Mouse (Mus musculus) CH12.LX (cell line): ENCODE measurements around the gene Intu. TPM values are rescaled to one million over a fixed set of nuclear protein-coding genes. Genes with fewer than 3 reads are reported as not detected.

ENCODE experiments used
- DNase-seq: peaks from one replicate; pipeline ENCODE4 v3.0.0-alpha.2; 2013; ENCODE audit errors: extremely low read depth
- H3K27ac ChIP-seq: 2 replicates; pipeline ENCODE4 v1.5.1; 2012; ENCODE audit warnings: low read depth, mild to moderate bottlenecking, control low read depth, moderate library complexity; ENCODE audit not compliant: insufficient read depth
- H3K27me3 ChIP-seq: replicated peaks from 2 replicates; pipeline ENCODE3; 2012; ENCODE audit warnings: inconsistent platforms
- H3K36me3 ChIP-seq, 2 experiments: replicated peaks in 1 of 2; 2 replicates each; pipeline versions ENCODE3 to v1.6.1; 2012; ENCODE audit warnings: inconsistent platforms in 1 of 2, low read length in 1 of 2, mild to moderate bottlenecking in 1 of 2, mixed read lengths in 1 of 2, moderate library complexity in 1 of 2; ENCODE audit not compliant: control insufficient read depth in 1 of 2, insufficient read depth in 1 of 2
- H3K4me1 ChIP-seq, 2 experiments: 2 replicates each; pipeline ENCODE4 v1.6.1; 2012; ENCODE audit warnings: inconsistent platforms in 1 of 2, moderate library complexity in 1 of 2; ENCODE audit not compliant: insufficient read depth in 2 of 2, control insufficient read depth in 1 of 2
- H3K4me2 ChIP-seq: 2 replicates; pipeline ENCODE4 v1.6.1; 2012; ENCODE audit warnings: low read depth, mild to moderate bottlenecking, control low read depth; ENCODE audit not compliant: poor library complexity, insufficient read depth, severe bottlenecking
- H3K4me3 ChIP-seq, 3 experiments: fragments of 150-350 bp in 1 of 3; sonication (generic) in 1 of 3; replicated peaks in 1 of 3; 2 replicates each; pipeline versions ENCODE3 to v1.5.1; 2011 to 2012; ENCODE audit warnings: low read depth in 2 of 3, low read length in 2 of 3, mild to moderate bottlenecking in 2 of 3, moderate library complexity in 2 of 3, control low read depth in 1 of 3, improper control_type of control experiment in 1 of 3, inconsistent platforms in 1 of 3, mixed read lengths in 1 of 3; ENCODE audit not compliant: poor library complexity in 1 of 3
- H3K79me2 ChIP-seq: replicated peaks from 2 replicates; pipeline ENCODE4 v1.6.1; 2012; ENCODE audit warnings: mild to moderate bottlenecking, moderate library complexity; ENCODE audit not compliant: control insufficient read depth, poor library complexity, insufficient read depth, severe bottlenecking; ENCODE audit errors: extremely low read depth
- H3K9ac ChIP-seq: 2 replicates; pipeline ENCODE4 v1.6.1; 2012; ENCODE audit warnings: low read depth, mild to moderate bottlenecking, control low read depth, moderate library complexity; ENCODE audit not compliant: insufficient read depth
- H3K9me3 ChIP-seq: replicated peaks from 2 replicates; pipeline ENCODE3; 2012; ENCODE audit warnings: low read length, inconsistent platforms, mixed read lengths
- BHLHE40 ChIP-seq: IDR thresholded peaks from 2 replicates; pipeline ENCODE4 v1.6.1; 2011; ENCODE audit warnings: mild to moderate bottlenecking, low read depth, low read length, improper control_type of control experiment
- CHD2 ChIP-seq: IDR thresholded peaks from 2 replicates; pipeline ENCODE4 v1.6.1; 2011; ENCODE audit warnings: low read length, improper control_type of control experiment
- E2F4 ChIP-seq: IDR thresholded peaks from 2 replicates; pipeline ENCODE4 v1.6.1; 2011; ENCODE audit warnings: low read depth, low read length, improper control_type of control experiment; ENCODE audit not compliant: insufficient replicate concordance
- EP300 ChIP-seq: IDR thresholded peaks from 2 replicates; pipeline ENCODE4 v1.6.1; 2011; ENCODE audit warnings: low read length, improper control_type of control experiment
- GABPA ChIP-seq: IDR thresholded peaks from 2 replicates; pipeline ENCODE4 v1.6.1; 2012; ENCODE audit warnings: low read depth, low read length, improper control_type of control experiment, inconsistent platforms; ENCODE audit not compliant: insufficient replicate concordance
- IRF4 ChIP-seq: IDR thresholded peaks from 2 replicates; pipeline ENCODE4 v1.6.1; 2014; ENCODE audit warnings: low read depth, mild to moderate bottlenecking, inconsistent platforms, low read length, improper control_type of control experiment
- JUN ChIP-seq: IDR thresholded peaks from 2 replicates; pipeline ENCODE4 v1.6.1; 2011; ENCODE audit warnings: low read depth, mild to moderate bottlenecking, low read length, improper control_type of control experiment, moderate library complexity; ENCODE audit not compliant: insufficient read depth
- MAZ ChIP-seq: IDR thresholded peaks from 2 replicates; pipeline ENCODE4 v1.6.1; 2012; ENCODE audit warnings: low read depth, mild to moderate bottlenecking, inconsistent platforms, low read length, improper control_type of control experiment, moderate library complexity
- MXI1 ChIP-seq: IDR thresholded peaks from 2 replicates; pipeline ENCODE4 v1.6.1; 2011; ENCODE audit warnings: mild to moderate bottlenecking, low read depth, low read length, improper control_type of control experiment
- PAX5 ChIP-seq: IDR thresholded peaks from 2 replicates; pipeline ENCODE4 v1.6.1; 2012; ENCODE audit warnings: low read length, inconsistent platforms, mixed read lengths
- RAD21 ChIP-seq: IDR thresholded peaks from 2 replicates; pipeline ENCODE4 v1.6.1; 2011; ENCODE audit warnings: low read depth, mild to moderate bottlenecking, low read length, improper control_type of control experiment, moderate library complexity
- SMC3 ChIP-seq: IDR thresholded peaks from 2 replicates; pipeline ENCODE4 v1.6.1; 2011; ENCODE audit warnings: low read depth, low read length, improper control_type of control experiment
- TBP ChIP-seq: conservative IDR thresholded peaks from 2 replicates; pipeline ENCODE4 v1.6.1; 2011; ENCODE audit warnings: low read depth, low read length, improper control_type of control experiment
- TCF12 ChIP-seq: IDR thresholded peaks from 2 replicates; pipeline ENCODE4 v1.6.1; 2014; ENCODE audit warnings: low read depth, mild to moderate bottlenecking, inconsistent platforms, low read length, improper control_type of control experiment
- UBTF ChIP-seq: IDR thresholded peaks from 2 replicates; pipeline ENCODE4 v1.6.1; 2012; ENCODE audit warnings: low read depth, mild to moderate bottlenecking, inconsistent platforms, low read length, improper control_type of control experiment, moderate library complexity
- USF2 ChIP-seq: conservative IDR thresholded peaks from 2 replicates; pipeline ENCODE4 v1.6.1; 2011; ENCODE audit warnings: low read depth, low read length, improper control_type of control experiment
- ZC3H11A ChIP-seq: IDR thresholded peaks from 2 replicates; pipeline ENCODE4 v1.6.1; 2012; ENCODE audit warnings: low read depth, mild to moderate bottlenecking, inconsistent platforms, low read length, improper control_type of control experiment
- ZNF384 ChIP-seq: IDR thresholded peaks from 2 replicates; pipeline ENCODE4 v1.6.1; 2012; ENCODE audit warnings: low read depth, low read length, improper control_type of control experiment, inconsistent platforms
- dilution Hi-C: fragments of 300-500 bp; cut with MboI; formaldehyde crosslinking; loops from 2 replicates; pipeline ENCODE4 v1.14.3; 2020; ENCODE audit warnings: low sequenced_read_pairs; ENCODE audit not compliant: extremely low pct_unique_long_range_greater_than_20kb, extremely low pct_ligation_motif_present
- in situ Hi-C: fragments of 300-500 bp; cut with MboI; formaldehyde crosslinking; loops from 3 replicates; pipeline ENCODE4 v1.14.3; 2019; ENCODE audit warnings: low sequenced_read_pairs, low pct_ligation_motif_present, low pct_unique_long_range_greater_than_20kb, mixed read lengths
- polyA plus RNA-seq: library from polyadenylated mRNA; unstranded; fragments of >175 nt; gene quantifications from 2 replicates; pipeline ENCODE4 v1.2.1, GENCODE M21; 2012; ENCODE audit warnings: low read depth; ENCODE audit not compliant: insufficient read length
- total RNA-seq, 2 experiments: library from RNA; depleted of rRNA; stranded (reverse); fragments of 300-350 nt in 1 of 2; fragments of >200 nt in 1 of 2; gene quantifications; 2 replicates each; pipeline ENCODE4 v1.2.3; 2012 to 2014

The Intu gene
- total and polyA plus RNA-seq, 3 experiments, result not detected

DNA sequence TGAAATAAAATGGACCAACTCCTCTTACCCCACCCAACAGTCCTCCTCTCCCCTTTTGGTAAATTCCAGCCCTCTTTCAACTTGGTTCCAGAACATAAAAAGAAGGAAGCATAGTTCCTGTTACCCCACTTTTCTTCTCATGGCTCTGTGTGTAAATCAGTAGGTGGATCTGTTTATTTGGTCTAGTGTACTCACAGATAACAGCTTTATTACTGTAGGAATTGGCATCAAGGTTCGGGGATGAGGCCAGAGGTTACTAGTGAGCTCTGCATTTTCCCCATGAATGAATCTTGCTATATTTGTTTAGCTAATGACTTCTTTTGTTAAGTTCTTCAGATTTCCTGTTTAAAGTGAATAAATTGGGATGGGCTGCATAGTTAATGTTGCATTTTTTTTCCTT lies 185.0 kb downstream of the Intu start:
- Histone ChIP-seq H3K27ac (no peak overlapping the region), H3K9me3 (no peaks in the 10 kb centered on the region), H3K27me3 (no peaks in the 10 kb centered on the region), H3K79me2 (no peaks in the 10 kb centered on the region), H3K9ac (no peak overlapping the region), H3K4me3 (no peak overlapping the region), H3K4me2 (no peak overlapping the region), H3K4me1 (no peaks in the 10 kb centered on the region), H3K36me3 (no peaks in the 10 kb centered on the region)
- in situ Hi-C loops (no loop called here), dilution Hi-C loops (no loop called here)
- TF ChIP-seq USF2 (no peak), ZC3H11A (no peak), MAZ (no peak), EP300 (no peak), JUN (no peak)
- DNase-seq, result no peak

DNA sequence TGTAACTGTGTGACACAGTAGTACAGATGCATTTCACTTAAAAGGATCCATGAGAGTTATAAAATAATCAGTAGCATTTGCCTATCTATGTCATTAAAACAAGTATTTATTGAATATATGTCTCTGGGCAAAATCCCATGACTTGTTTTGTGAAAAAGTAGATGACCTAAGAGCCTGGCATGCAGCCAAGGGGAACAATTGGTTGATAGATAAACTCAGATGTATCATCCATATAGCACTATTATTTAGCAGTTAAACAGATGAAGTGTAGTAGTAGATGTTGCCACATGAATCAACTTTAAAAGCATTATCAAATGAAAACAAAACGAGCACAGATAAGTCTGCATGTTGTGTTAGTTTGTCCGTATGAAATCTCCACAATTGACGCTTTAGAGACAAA lies 187.9 kb downstream of the Intu start:
- Histone ChIP-seq H3K79me2 (no peaks in the 10 kb centered on the region), H3K4me1 (no peaks in the 10 kb centered on the region), H3K9me3 (no peaks in the 10 kb centered on the region), H3K27me3 (no peaks in the 10 kb centered on the region), H3K9ac (no peak overlapping the region), H3K36me3 (no peaks in the 10 kb centered on the region), H3K4me3 (no peak overlapping the region), H3K27ac (no peak overlapping the region), H3K4me2 (no peak overlapping the region)
- in situ Hi-C loops (no loop called here), dilution Hi-C loops (no loop called here)
- no peak for DNase-seq
- no peak for TF ChIP-seq GABPA
- no peak for TF ChIP-seq CHD2
- no peak for TF ChIP-seq IRF4
- no peak for TF ChIP-seq E2F4
- no peak for TF ChIP-seq UBTF
- TF ChIP-seq PAX5, result no peak
- TF ChIP-seq ZNF384, result no peak
- no peak for TF ChIP-seq TBP
- TF ChIP-seq SMC3, result no peak
- no peak for TF ChIP-seq USF2

DNA sequence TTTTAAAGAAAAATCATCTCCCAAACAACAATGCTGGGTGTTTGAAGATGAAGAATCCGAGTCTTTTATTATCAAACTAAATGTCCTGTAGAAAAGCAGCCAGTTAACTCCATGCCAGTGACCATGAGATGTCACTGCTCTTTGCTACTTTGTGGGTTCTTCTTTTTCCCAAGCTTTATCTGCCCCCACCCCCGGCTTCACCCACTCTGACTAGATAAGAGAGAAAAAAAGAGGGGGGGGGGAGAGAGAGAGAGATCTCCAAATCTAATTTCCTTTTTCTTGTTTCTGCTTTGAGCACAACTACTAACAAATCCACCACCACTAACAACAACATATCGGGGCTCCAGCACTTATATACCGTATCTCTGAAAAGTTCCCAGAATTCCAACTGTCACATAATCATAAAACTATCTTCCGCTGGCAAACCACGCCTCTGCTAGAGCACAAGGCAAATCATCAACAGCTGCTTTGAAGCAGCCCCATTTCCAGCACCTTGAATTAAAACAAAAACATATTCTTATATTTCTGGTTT lies 207.4 kb downstream of the Intu start:
- Histone ChIP-seq H3K27me3 (peaks cover 4% of the 10 kb centered on the region), H3K79me2 (no peaks in the 10 kb centered on the region), H3K27ac (no peak overlapping the region), H3K36me3 (no peaks in the 10 kb centered on the region), H3K9me3 (no peaks in the 10 kb centered on the region), H3K4me1 (no peaks in the 10 kb centered on the region), H3K9ac (no peak overlapping the region), H3K4me3 (no peak overlapping the region), H3K4me2 (no peak overlapping the region)
- dilution Hi-C loops (no loop called here), in situ Hi-C loops (no loop called here)
- DNase-seq, result no peak
- no peak for TF ChIP-seq TCF12
- no peak for TF ChIP-seq RAD21
- TF ChIP-seq ZC3H11A, result no peak
- no peak for TF ChIP-seq MXI1
- TF ChIP-seq BHLHE40, result no peak
- TF ChIP-seq JUN, result no peak
